Mouse (Mus musculus) lung, adult 2 months (tissue): Measurements from ENCODE around the gene Cbx4. TPM values are rescaled to one million over a fixed set of nuclear protein-coding genes. Genes with fewer than 3 reads are reported as not detected.

Source experiments
- DNase-seq: peaks from one replicate; pipeline ENCODE4 v3.0.0; 2022
- H3K4me1 ChIP-seq: fragments of 200-500 bp; 2 replicates; pipeline ENCODE4 v1.6.1; 2011; ENCODE audit warnings: low read length; ENCODE audit not compliant: control insufficient read depth, insufficient read depth
- H3K4me3 ChIP-seq: fragments of 200-500 bp; replicated peaks from 2 replicates; pipeline ENCODE3; 2011; ENCODE audit warnings: low read depth, mild to moderate bottlenecking, control low read depth, low read length; ENCODE audit errors: extremely low read depth
- CTCF ChIP-seq: fragments of 200-500 bp; IDR thresholded peaks from 2 replicates; pipeline ENCODE4 v1.5.1; 2011; ENCODE audit warnings: mild to moderate bottlenecking, low read length, control low read depth; ENCODE audit not compliant: insufficient read depth
- POLR2A ChIP-seq: fragments of 200-500 bp; IDR thresholded peaks from 2 replicates; pipeline ENCODE4 v1.6.1; 2011; ENCODE audit warnings: low read depth, mild to moderate bottlenecking, control low read depth, low read length, borderline replicate concordance; ENCODE audit errors: extremely low read depth
- WGBS: fragments of 180-500 bp; shearing (Covaris S2); methylation state at CpG from one replicate; pipeline ENCODE4 v1.1.7; 2018; 5-methylcytosine and 5-hydroxymethylcytosine counted together
- polyA plus RNA-seq: library from polyadenylated mRNA; depleted of rRNA; stranded (reverse); fragments of >200 nt; gene quantifications from 2 replicates; pipeline ENCODE4 v1.2.3, GENCODE M21; 2012

The Cbx4 gene
- polyA plus RNA-seq, 1 experiment = 16.2 TPM

DNA sequence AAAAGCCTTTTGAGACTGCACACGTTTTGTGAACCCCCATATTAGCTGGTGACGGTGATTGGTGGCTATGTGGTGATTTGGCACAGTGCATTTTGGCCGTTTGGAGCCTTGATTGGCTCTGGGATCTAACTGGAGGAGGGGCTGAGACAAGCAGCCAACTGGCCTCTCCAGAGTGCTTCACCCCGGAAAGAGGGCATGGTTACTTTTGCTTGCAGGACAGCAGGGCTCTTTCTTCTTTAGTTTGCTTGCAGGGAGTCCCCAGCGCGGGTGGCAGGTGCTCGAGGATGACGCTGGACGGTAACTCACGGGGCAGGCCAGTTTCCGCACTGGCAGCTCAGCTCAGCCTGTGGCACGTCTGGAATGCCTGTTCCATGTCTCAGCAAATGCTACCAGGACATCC, 41.1 kb upstream of the Cbx4 start:
- peak; percentile 44 for DNase-seq
- WGBS = 46% methylated on average over 12 of the region's 12 CpGs
- Histone ChIP-seq H3K4me1 (peaks cover 18% of the 10 kb centered on the region), H3K4me3 (no peak overlapping the region)
- TF ChIP-seq POLR2A (no peak), CTCF (no peak)

DNA sequence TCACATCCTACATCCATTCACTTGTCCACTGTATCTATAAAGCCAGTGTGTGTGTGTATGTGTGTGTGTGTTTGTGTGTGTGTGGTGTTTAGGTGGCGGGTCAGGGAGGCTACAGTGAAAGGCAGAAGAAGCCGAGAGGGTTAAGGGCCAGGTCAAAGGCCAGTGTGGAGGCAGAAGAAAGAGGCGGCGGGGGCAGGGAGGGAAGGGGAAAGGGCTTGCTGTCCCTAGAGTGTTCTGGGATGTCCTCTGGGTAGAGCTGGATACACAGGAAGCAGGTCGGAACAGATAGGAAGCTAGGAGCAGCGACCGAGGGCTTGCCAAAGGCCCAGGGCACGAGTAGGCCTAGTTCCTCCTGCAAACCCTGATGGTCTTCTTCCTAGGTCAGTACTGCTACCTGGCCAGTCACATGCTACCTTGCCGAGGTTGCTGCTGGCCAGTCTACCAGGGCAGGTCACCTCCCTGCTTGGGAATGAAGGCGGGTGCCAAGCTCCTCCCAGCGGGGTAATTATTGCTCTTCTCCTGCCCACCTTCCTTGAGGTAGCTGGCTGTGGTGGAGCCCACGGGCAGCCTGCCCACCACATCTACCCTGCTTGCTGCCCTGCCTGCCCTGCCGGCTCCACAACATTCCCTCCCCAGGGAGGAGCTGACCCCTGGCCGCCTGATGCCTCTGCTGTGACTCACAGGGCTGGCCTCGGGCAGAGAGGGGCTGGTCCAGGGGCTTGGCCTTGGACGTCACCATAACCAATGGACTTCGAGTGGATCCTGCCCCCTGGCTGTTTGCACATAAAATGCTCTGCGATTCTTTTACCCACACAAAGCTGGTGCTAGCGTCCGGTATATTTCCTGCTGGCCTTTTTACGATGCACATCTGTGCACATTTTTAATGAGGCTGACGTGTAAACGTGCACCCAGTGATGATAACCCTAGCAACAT, 40.2 kb upstream of the Cbx4 start:
- Histone ChIP-seq H3K4me1 (peaks cover 18% of the 10 kb centered on the region), H3K4me3 (peak overlapping the region; percentile 6)
- WGBS = 18% methylated on average over 23 of the region's 23 CpGs
- DNase-seq = peak; percentile 90
- TF ChIP-seq CTCF (peak; percentile 58), POLR2A (peak; percentile 40; the same call in 1 of the 2 replicates)

DNA sequence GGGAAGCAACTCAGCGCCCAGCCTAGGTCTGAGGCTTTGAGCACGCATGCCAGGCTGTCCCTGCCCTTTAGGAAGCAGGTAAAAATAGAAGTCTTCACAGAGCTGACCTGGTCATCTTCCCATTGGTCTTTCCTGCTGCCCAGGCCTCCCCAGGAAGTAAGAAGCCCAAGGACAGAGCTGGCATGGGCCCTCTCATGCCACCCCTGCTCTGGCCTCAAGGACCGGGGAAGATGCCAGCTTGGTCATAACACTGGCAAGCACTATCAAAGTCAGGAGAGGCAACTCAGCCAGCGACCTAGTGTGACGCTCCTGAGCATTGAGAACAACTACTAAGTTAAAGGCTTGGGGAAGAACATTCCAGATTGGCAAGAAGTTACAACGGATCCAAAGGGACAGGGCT, 38.5 kb upstream of the Cbx4 start:
- Histone ChIP-seq H3K4me1 (peaks cover 18% of the 10 kb centered on the region), H3K4me3 (no peak overlapping the region)
- DNase-seq = no peak
- TF ChIP-seq POLR2A (no peak), CTCF (no peak)
- WGBS = 83% methylated on average over 6 of the region's 6 CpGs

DNA sequence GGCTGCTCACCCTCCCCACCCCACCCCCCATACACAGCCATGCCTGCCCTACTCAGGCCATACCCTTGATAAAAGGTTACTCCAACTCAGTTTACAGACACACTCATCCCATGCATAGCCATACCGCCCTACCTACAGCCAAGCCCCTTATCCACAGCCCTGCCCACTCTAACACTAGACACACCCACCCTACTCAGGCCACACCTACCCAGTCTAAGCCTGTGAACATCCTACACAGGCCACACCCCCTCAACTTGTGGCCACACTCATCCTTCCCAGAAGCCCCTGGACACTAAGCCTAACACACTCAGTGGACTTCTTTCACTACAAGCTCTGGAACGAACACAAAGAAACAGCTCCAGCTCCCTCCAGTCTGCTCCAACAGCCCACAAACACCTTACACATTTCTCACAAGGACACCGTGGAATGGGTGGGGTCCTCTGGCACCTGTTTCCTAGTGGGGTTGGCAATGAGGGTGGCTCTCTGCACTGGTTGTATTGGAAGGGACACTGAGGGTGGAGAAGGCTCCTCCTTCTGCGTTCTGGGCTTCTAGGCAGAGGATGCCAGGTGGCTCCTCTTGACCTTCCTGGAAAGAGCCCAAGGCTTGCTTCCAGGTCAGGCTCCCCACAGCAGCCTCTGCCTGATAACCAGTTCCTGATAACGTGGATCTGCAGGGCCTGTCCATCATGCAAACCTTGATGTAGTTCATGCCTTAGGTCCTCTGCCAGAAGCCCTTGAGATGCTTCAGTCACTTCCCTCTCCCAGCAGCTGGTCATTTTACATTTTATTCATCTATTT, 37.7 kb upstream of the Cbx4 start:
- no peak for DNase-seq
- WGBS = 64% methylated on average over 5 of the region's 5 CpGs
- Histone ChIP-seq H3K4me3 (no peak overlapping the region), H3K4me1 (peaks cover 18% of the 10 kb centered on the region)
- no peak for TF ChIP-seq CTCF
- TF ChIP-seq POLR2A = no peak

DNA sequence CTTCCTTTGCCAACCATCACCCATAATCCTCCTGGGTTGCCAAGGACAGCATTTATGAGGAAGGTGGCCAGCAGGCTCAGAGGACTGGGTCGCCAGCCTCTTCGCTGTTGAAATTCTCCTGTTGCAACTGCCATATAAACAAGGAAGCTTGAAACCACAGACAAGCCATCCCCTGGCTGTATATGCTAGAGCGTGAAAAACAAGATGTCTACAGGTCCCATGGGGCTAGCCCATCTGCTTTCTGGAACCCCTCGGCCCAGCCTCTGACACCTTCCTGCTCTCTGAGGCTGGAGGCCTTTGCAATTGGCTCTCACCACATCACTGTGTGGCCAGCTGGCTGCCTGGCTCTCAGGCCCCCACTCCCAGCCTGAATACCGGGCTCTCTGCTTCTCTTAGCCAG, 36.4 kb upstream of the Cbx4 start:
- WGBS = 70% methylated on average over 5 of the region's 5 CpGs
- TF ChIP-seq POLR2A = no peak
- no peak for TF ChIP-seq CTCF
- no peak for DNase-seq
- Histone ChIP-seq H3K4me1 (peaks cover 8% of the 10 kb centered on the region; the same call in 1 of the 2 replicates), H3K4me3 (no peak overlapping the region)

DNA sequence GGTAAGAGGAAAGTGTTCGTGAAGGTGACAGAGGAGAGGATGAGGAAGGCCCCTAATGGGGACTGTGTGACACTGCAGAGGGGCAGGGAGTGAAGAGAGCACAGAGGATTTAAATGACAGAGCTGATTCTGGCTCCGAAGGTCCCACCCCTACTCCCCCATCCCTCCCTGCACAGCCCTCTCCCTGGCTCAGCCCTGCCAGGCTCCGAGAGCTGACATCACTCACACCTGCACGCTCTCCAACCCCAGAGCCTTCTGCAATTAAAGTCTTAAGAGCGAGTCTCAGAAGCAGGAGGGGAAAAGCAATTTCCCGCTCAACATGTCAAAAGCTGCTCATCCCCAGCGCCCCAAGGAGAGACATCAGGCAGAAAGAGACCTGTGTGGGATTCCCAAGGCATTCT, 32.9 kb upstream of the Cbx4 start:
- Histone ChIP-seq H3K4me1 (no peaks in the 10 kb centered on the region), H3K4me3 (no peak overlapping the region)
- WGBS = 69% methylated on average over 7 of the region's 7 CpGs
- TF ChIP-seq POLR2A (no peak), CTCF (no peak)
- no peak for DNase-seq

DNA sequence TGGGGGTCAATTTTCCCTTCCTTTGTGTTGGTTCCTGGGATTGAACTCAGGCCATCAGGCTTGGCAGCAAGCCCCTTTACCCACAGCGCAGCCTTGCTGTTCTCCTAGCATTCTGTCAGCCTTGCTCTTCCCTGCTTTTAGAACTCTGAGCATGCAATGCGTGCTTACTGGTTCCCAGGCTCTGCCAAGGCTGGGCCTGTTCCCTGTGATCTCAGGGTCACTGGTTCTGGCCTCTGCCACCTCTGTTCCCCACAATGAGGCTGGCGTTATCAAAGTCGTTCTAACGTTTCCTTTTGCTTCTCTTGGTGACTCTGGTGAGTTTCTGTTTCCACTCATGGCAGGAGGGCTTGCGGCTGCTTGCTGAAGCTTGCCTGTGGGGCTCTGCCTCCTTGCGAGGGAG, 31.9 kb upstream of the Cbx4 start:
- Histone ChIP-seq H3K4me3 (no peak overlapping the region), H3K4me1 (no peaks in the 10 kb centered on the region)
- TF ChIP-seq CTCF (no peak), POLR2A (no peak)
- WGBS = 66% methylated on average over 7 of the region's 7 CpGs
- DNase-seq = no peak

DNA sequence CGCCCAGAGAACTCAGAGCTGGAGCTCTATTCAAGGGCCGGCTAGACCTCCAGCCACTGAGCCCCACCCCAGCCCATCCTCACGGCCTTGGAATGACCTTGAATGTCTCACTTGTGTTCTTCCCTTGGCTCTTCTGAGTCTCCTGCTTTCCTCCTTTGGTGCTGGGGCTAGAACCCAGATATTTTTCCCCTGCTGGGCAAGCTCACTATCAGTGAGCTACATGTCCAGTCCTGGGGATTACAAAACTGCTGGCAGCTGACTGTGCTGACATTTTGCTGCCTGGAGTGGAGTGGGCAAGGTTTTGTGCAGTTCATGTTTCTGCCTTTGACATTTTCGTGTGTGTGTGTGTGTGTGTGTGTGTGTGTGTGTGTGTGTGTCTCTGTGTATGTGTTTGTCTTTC, 31.0 kb upstream of the Cbx4 start:
- Histone ChIP-seq H3K4me1 (no peaks in the 10 kb centered on the region), H3K4me3 (no peak overlapping the region)
- WGBS = 64% methylated on average over 4 of the region's 4 CpGs
- TF ChIP-seq POLR2A = no peak
- no peak for TF ChIP-seq CTCF
- no peak for DNase-seq

DNA sequence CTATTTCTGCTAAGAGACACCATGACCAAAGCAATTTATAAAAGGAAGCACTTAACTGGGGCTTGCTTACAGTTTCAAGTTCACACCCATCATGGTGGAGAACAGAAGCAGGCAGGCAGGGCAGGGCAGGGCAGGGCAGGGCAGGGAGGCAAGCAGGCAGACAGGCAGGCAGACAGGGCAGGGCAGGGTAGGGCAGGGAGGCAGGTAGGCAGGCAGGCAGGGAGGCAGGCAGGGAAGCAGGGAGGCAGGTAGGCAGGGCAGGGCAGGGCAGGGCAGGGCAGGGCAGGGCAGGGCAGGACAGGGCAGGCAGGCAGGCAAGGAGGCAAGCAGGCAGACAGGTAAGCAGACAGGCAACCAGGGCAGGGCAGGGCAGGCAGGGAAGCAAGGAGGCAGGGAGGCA, 26.7 kb upstream of the Cbx4 start:
- H3K4me1 ChIP-seq = no peaks in the 10 kb centered on the region
- no peak for DNase-seq
- TF ChIP-seq POLR2A (no peak), CTCF (no peak)
- H3K4me3 ChIP-seq = no peak overlapping the region

DNA sequence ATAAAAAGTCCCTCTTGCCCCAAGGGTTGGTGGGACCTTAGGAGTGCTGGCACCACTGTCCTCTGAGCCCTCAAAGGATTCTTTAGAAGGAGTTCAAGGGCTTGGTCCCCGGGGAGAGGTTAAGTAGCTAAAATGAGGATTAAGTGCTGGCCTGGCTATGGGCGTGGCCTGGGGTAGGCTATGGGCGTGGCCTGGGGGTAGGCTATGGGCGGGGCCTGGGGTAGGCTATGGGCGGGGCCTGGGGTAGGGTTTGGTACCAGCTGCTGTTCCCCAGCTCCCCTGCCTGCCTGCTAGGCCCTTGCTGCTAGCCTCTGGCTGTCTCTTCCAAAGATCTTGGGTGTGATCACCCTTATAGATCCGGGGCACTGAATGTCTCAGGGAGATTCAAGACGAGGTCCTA, 25.3 kb upstream of the Cbx4 start:
- TF ChIP-seq CTCF = no peak
- TF ChIP-seq POLR2A = no peak
- 21% methylated on average over 7 of the region's 7 CpGs for WGBS
- H3K4me3 ChIP-seq = no peak overlapping the region
- no peak for DNase-seq
- H3K4me1 ChIP-seq = no peaks in the 10 kb centered on the region

DNA sequence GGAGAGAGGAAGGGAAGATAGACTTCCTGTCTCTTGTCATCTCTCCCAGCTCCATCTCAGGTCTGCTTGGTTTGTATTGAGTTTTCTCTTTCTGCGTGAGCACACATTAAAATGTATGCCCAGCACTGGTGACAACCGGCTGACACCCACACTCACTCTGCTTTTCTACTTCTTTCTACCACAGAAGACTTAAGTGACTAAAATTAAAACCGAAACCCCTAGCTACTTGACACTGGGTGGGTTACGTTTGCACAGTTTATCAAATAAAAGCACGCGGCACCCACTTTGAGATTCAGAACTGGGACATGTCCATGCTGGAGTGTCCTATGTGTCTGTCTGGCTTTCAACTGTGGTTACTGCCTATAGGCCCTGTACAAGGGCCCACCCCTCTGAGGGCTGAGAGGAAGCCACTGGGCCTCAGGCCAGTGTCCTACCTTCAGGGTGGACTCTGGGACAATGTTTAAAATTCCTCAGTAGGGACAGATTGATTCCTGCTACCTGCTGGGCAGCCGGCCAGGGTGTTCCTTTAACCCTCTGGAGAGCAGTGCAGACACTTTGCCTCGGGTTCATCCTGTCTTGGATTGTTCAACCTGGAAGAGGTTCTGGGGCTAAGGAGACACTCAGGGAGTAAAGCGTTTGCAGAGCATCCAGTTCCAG, 23.5 kb upstream of the Cbx4 start:
- TF ChIP-seq CTCF = no peak
- TF ChIP-seq POLR2A = no peak
- Histone ChIP-seq H3K4me1 (no peaks in the 10 kb centered on the region), H3K4me3 (no peak overlapping the region)
- DNase-seq = no peak
- 52% methylated on average over 9 of the region's 9 CpGs for WGBS
